Mouse (Mus musculus): ENCODE data around the gene Neurod2. TPM values are rescaled to one million over a fixed set of nuclear protein-coding genes. Genes with fewer than 3 reads are reported as not detected.

The Neurod2 gene
- polyA plus RNA-seq, 1 experiment: not detected

GRCm38 (mm10) chr11:98287531-98287930 is 41.9 kb downstream of the Neurod2 start:
- TF ChIP-seq GATA1 (IDR thresholded peaks at IDR 0.05; ENCODE audit: low read length): no peak

GRCm38 (mm10) chr11:98285368-98285767 is 44.1 kb downstream of the Neurod2 start:
- no peak for TF ChIP-seq GATA1 (IDR thresholded peaks at IDR 0.05; ENCODE audit: low read length)

- TF ChIP-seq GATA1 (IDR thresholded peaks at IDR 0.05; ENCODE audit: low read length): no peak
Measured at GRCm38 (mm10) chr11:98284230-98284629, 45.2 kb downstream of the Neurod2 start.

GRCm38 (mm10) chr11:98283740-98284139 is 45.7 kb downstream of the Neurod2 start:
- TF ChIP-seq GATA1 (IDR thresholded peaks at IDR 0.05; ENCODE audit: low read length): no peak

Other genes with a start within 250 kb of the Neurod2 start
- 9.4 TPM in 2 replicates for gene Fbxl20, start 179.2 kb downstream of the Neurod2 start, polyA plus RNA-seq (2012)
- 16.1 and 21.1 TPM in 2 replicates for gene Med1, start 136.4 kb downstream of the Neurod2 start, polyA plus RNA-seq (2012)
- gene Cdk12, start 126.6 kb downstream of the Neurod2 start, polyA plus RNA-seq (2012): 17.0 and 19.2 TPM in 2 replicates
- gene Ppp1r1b, start 18.8 kb upstream of the Neurod2 start, polyA plus RNA-seq (2012): not detected in 2 replicates
- gene Stard3, start 28.7 kb upstream of the Neurod2 start, polyA plus RNA-seq (2012): 25.4 and 31.5 TPM in 2 replicates
- not detected in 2 replicates for gene Tcap, start 54.2 kb upstream of the Neurod2 start, polyA plus RNA-seq (2012)
- gene Pnmt, start 56.8 kb upstream of the Neurod2 start, polyA plus RNA-seq (2012): not detected in 2 replicates
- gene Pgap3, start 70.8 kb upstream of the Neurod2 start, polyA plus RNA-seq (2012): 11.3 and 13.7 TPM in 2 replicates
- not detected in 2 replicates for gene Erbb2, start 82.8 kb upstream of the Neurod2 start, polyA plus RNA-seq (2012)
- gene Mien1, start 109.3 kb upstream of the Neurod2 start, polyA plus RNA-seq (2012): 35.2 and 51.4 TPM in 2 replicates
- gene Grb7, start 116.7 kb upstream of the Neurod2 start, polyA plus RNA-seq (2012): not detected in 2 replicates
- gene Ikzf3, start 216.4 kb upstream of the Neurod2 start, polyA plus RNA-seq (2012): not detected in 2 replicates
- gene Zpbp2, start 221.4 kb upstream of the Neurod2 start, polyA plus RNA-seq (2012): 0.35 and 0.39 TPM in 2 replicates